Mouse (Mus musculus) midbrain, embryonic 13.5 days (tissue): ENCODE results near the gene Gpr88. TPM values are rescaled to one million over a fixed set of nuclear protein-coding genes. Genes with fewer than 3 reads are reported as not detected.
A peak's percentile ranks its signal among the peaks of the same experiment; 100 is the strongest.
"Not testable (repeated sequence)": the region's sequence is repeated elsewhere in the genome, so short reads cannot be mapped to it uniquely, and the experiment has no call there.

ENCODE experiments used
- ATAC-seq: fragments of 200-750 bp; cut with Nextera tagmentation; 2 replicates; pipeline ENCODE4 v1.8.0; 2017; ENCODE audit warnings: mild to moderate bottlenecking, moderate TSS enrichment, moderate library complexity
- H3K27ac ChIP-seq: fragments of 300-500 bp; sonication (generic); 2 replicates; pipeline ENCODE4 v1.5.1; 2015; ENCODE audit warnings: inconsistent platforms, mild to moderate bottlenecking, moderate library complexity
- H3K27me3 ChIP-seq: fragments of 300-500 bp; sonication (generic); 2 replicates; pipeline ENCODE4 v1.6.1; 2015; ENCODE audit warnings: mild to moderate bottlenecking, inconsistent platforms
- H3K36me3 ChIP-seq: fragments of 300-500 bp; sonication (generic); 2 replicates; pipeline ENCODE4 v1.6.1; 2015; ENCODE audit warnings: mild to moderate bottlenecking, inconsistent platforms
- H3K4me1 ChIP-seq: fragments of 300-500 bp; sonication (generic); replicated peaks from 2 replicates; pipeline ENCODE4 v1.6.1; 2015; ENCODE audit warnings: inconsistent platforms
- H3K4me2 ChIP-seq: fragments of 300-500 bp; sonication (generic); replicated peaks from 2 replicates; pipeline ENCODE4 v1.6.1; 2015; ENCODE audit warnings: moderate library complexity, mild to moderate bottlenecking, inconsistent platforms
- H3K4me3 ChIP-seq: fragments of 300-500 bp; sonication (generic); replicated peaks from 2 replicates; pipeline ENCODE4 v1.5.1; 2015; ENCODE audit warnings: mild to moderate bottlenecking, inconsistent platforms
- H3K9ac ChIP-seq: fragments of 300-500 bp; sonication (generic); replicated peaks from 2 replicates; pipeline ENCODE4 v1.6.1; 2015; ENCODE audit warnings: mild to moderate bottlenecking, inconsistent platforms
- H3K9me3 ChIP-seq: fragments of 300-500 bp; sonication (generic); 2 replicates; pipeline ENCODE4 v1.6.1; 2016; ENCODE audit warnings: mild to moderate bottlenecking, inconsistent platforms
- WGBS: fragments of 180-500 bp; shearing (Covaris S2); methylation state at CpG from one replicate; pipeline ENCODE4 v1.1.7; 2015; 5-methylcytosine and 5-hydroxymethylcytosine counted together
- polyA plus RNA-seq: library from polyadenylated mRNA; unstranded; fragments of >200 nt; fragmentation: Nextera tagmentation; extraction: Ambion mirVana; gene quantifications from 2 replicates; pipeline ENCODE4 v1.2.1, GENCODE M21; 2015

Gene Gpr88
- polyA plus RNA-seq, 1 experiment from 2014 or later, result 1.5 TPM

- H3K27ac ChIP-seq, result no peak overlapping the region
- H3K36me3 ChIP-seq, result no peaks in the 10 kb centered on the region
- H3K4me2 ChIP-seq, result no peak overlapping the region
- no peaks in the 10 kb centered on the region for H3K9me3 ChIP-seq
- 83% methylated on average over 4 of the region's 4 CpGs for WGBS
- no peak for ATAC-seq
- H3K4me1 ChIP-seq, result no peaks in the 10 kb centered on the region
- H3K4me3 ChIP-seq, result no peak overlapping the region
- H3K9ac ChIP-seq, result no peak overlapping the region
- H3K27me3 ChIP-seq, result no peaks in the 10 kb centered on the region
Observed at GRCm38 (mm10) chr3:116236856-116237255, 16.4 kb downstream of the Gpr88 start.

- WGBS, result 84% methylated on average over 3 of the region's 3 CpGs
- no peaks in the 10 kb centered on the region for H3K9me3 ChIP-seq
- no peak overlapping the region for H3K4me3 ChIP-seq
- H3K27me3 ChIP-seq, result no peaks in the 10 kb centered on the region
- no peak overlapping the region for H3K9ac ChIP-seq
- H3K4me1 ChIP-seq, result peaks cover 10% of the 10 kb centered on the region
- no peaks in the 10 kb centered on the region for H3K36me3 ChIP-seq
- H3K4me2 ChIP-seq, result no peak overlapping the region
- no peak overlapping the region for H3K27ac ChIP-seq
- no peak for ATAC-seq
Observed at GRCm38 (mm10) chr3:116233515-116233914, 19.8 kb downstream of the Gpr88 start.

GRCm38 (mm10) chr3:116232763-116233162 is 20.5 kb downstream of the Gpr88 start:
- ATAC-seq, result no peak
- WGBS, result 90% methylated on average over 5 of the region's 5 CpGs
- no peak overlapping the region for H3K4me2 ChIP-seq

GRCm38 (mm10) chr3:116229336-116229735 is 24.0 kb downstream of the Gpr88 start:
- ATAC-seq, result peak; percentile 45
- no peak overlapping the region for H3K27ac ChIP-seq
- H3K36me3 ChIP-seq, result no peaks in the 10 kb centered on the region
- H3K9me3 ChIP-seq, result no peaks in the 10 kb centered on the region
- H3K4me3 ChIP-seq, result no peak overlapping the region
- no peak overlapping the region for H3K9ac ChIP-seq
- H3K27me3 ChIP-seq, result no peaks in the 10 kb centered on the region
- H3K4me2 ChIP-seq, result no peak overlapping the region
- WGBS, result 73% methylated on average over 4 of the region's 4 CpGs
- H3K4me1 ChIP-seq, result peaks cover 12% of the 10 kb centered on the region

More at GRCm38 (mm10) chr3:116232763-116233162, 20.5 kb downstream of the Gpr88 start:
- Histone ChIP-seq H3K9me3 (no peaks in the 10 kb centered on the region), H3K27me3 (no peaks in the 10 kb centered on the region), H3K36me3 (no peaks in the 10 kb centered on the region), H3K27ac (no peak overlapping the region), H3K4me3 (no peak overlapping the region), H3K9ac (no peak overlapping the region), H3K4me1 (peaks cover 12% of the 10 kb centered on the region)

GRCm38 (mm10) chr3:116228360-116229245 is 24.7 kb downstream of the Gpr88 start:
- H3K27ac ChIP-seq, result no peak overlapping the region
- 43% methylated on average over 11 of the region's 11 CpGs for WGBS
- H3K4me1 ChIP-seq, result peaks cover 12% of the 10 kb centered on the region
- H3K27me3 ChIP-seq, result no peaks in the 10 kb centered on the region
- no peak overlapping the region for H3K4me2 ChIP-seq
- ATAC-seq, result peak; percentile 30; the same call in 1 of the 2 replicates
- H3K36me3 ChIP-seq, result no peaks in the 10 kb centered on the region
- no peak overlapping the region for H3K4me3 ChIP-seq
- H3K9me3 ChIP-seq, result no peaks in the 10 kb centered on the region
- no peak overlapping the region for H3K9ac ChIP-seq

- ATAC-seq, result no peak
Observed at GRCm38 (mm10) chr3:116227383-116227782, 25.9 kb downstream of the Gpr88 start.

GRCm38 (mm10) chr3:116226915-116227314 is 26.4 kb downstream of the Gpr88 start:
- H3K9me3 ChIP-seq, result no peaks in the 10 kb centered on the region
- H3K27me3 ChIP-seq, result no peaks in the 10 kb centered on the region
- no peak overlapping the region for H3K4me2 ChIP-seq
- no peak overlapping the region for H3K4me3 ChIP-seq
- no peak overlapping the region for H3K27ac ChIP-seq
- peaks cover 24% of the 10 kb centered on the region for H3K4me1 ChIP-seq
- 93% methylated on average over 6 of the region's 6 CpGs for WGBS
- no peak for ATAC-seq
- H3K36me3 ChIP-seq, result no peaks in the 10 kb centered on the region
- no peak overlapping the region for H3K9ac ChIP-seq

More at GRCm38 (mm10) chr3:116227383-116227782, 25.9 kb downstream of the Gpr88 start:
- 81% methylated on average over 5 of the region's 5 CpGs for WGBS
- no peak overlapping the region for H3K9ac ChIP-seq
- no peak overlapping the region for H3K4me2 ChIP-seq
- H3K9me3 ChIP-seq, result no peaks in the 10 kb centered on the region
- no peaks in the 10 kb centered on the region for H3K36me3 ChIP-seq
- peaks cover 20% of the 10 kb centered on the region for H3K4me1 ChIP-seq
- no peak overlapping the region for H3K27ac ChIP-seq
- no peak overlapping the region for H3K4me3 ChIP-seq
- no peaks in the 10 kb centered on the region for H3K27me3 ChIP-seq

- WGBS, result 13% methylated on average over 17 of the region's 17 CpGs
- ATAC-seq, result peak; percentile 67
- peak overlapping the region; percentile 53 for H3K4me2 ChIP-seq
- no peak overlapping the region for H3K27ac ChIP-seq
- H3K4me3 ChIP-seq, result peak overlapping the region; percentile 35
- H3K9ac ChIP-seq, result peak overlapping the region; percentile 42
- H3K36me3 ChIP-seq, result no peaks in the 10 kb centered on the region
- no peaks in the 10 kb centered on the region; the same call in 1 of the 2 replicates for H3K27me3 ChIP-seq
- H3K9me3 ChIP-seq, result no peaks in the 10 kb centered on the region
- H3K4me1 ChIP-seq, result peaks cover 16% of the 10 kb centered on the region
Observed at GRCm38 (mm10) chr3:116222511-116223243, 30.6 kb downstream of the Gpr88 start.

GRCm38 (mm10) chr3:116221686-116222010 is 31.7 kb downstream of the Gpr88 start:
- H3K4me3 ChIP-seq, result no peak overlapping the region
- no peak overlapping the region for H3K9ac ChIP-seq
- H3K9me3 ChIP-seq, result no peaks in the 10 kb centered on the region
- H3K36me3 ChIP-seq, result no peaks in the 10 kb centered on the region
- 31% methylated on average over 3 of the region's 3 CpGs for WGBS
- no peaks in the 10 kb centered on the region; the same call in 1 of the 2 replicates for H3K27me3 ChIP-seq
- H3K4me1 ChIP-seq, result peaks cover 16% of the 10 kb centered on the region
- H3K4me2 ChIP-seq, result no peak overlapping the region
- no peak overlapping the region for H3K27ac ChIP-seq
- ATAC-seq, result no peak

GRCm38 (mm10) chr3:116220980-116221685 is 32.2 kb downstream of the Gpr88 start:
- H3K4me2 ChIP-seq, result no peak overlapping the region
- ATAC-seq, result no peak
- WGBS, result 88% methylated on average over 6 of the region's 6 CpGs

GRCm38 (mm10) chr3:116217398-116217797 is 35.9 kb downstream of the Gpr88 start:
- not testable (repeated sequence) for H3K9me3 ChIP-seq, H3K27ac ChIP-seq, H3K4me3 ChIP-seq, H3K9ac ChIP-seq, H3K4me1 ChIP-seq, H3K4me2 ChIP-seq, H3K27me3 ChIP-seq, H3K36me3 ChIP-seq, ATAC-seq
- 60% methylated on average over 6 of the region's 6 CpGs for WGBS

More at GRCm38 (mm10) chr3:116220980-116221685, 32.2 kb downstream of the Gpr88 start:
- H3K36me3 ChIP-seq, result no peaks in the 10 kb centered on the region
- no peak overlapping the region for H3K27ac ChIP-seq
- peaks cover 16% of the 10 kb centered on the region for H3K4me1 ChIP-seq
- H3K4me3 ChIP-seq, result no peak overlapping the region
- no peak overlapping the region for H3K9ac ChIP-seq
- H3K9me3 ChIP-seq, result no peaks in the 10 kb centered on the region
- H3K27me3 ChIP-seq, result no peaks in the 10 kb centered on the region; the same call in 1 of the 2 replicates

- no peak overlapping the region for H3K4me2 ChIP-seq
Observed at GRCm38 (mm10) chr3:116216261-116216660, 37.0 kb downstream of the Gpr88 start.

More at GRCm38 (mm10) chr3:116216261-116216660, 37.0 kb downstream of the Gpr88 start:
- Histone ChIP-seq H3K36me3 (no peaks in the 10 kb centered on the region), H3K27me3 (no peaks in the 10 kb centered on the region), H3K9me3 (no peaks in the 10 kb centered on the region), H3K27ac (no peak overlapping the region), H3K9ac (no peak overlapping the region), H3K4me3 (no peak overlapping the region), H3K4me1 (no peaks in the 10 kb centered on the region)
- ATAC-seq, result no peak
- WGBS, result 73% methylated on average over 1 of the region's 1 CpGs
